Mouse (Mus musculus) left cerebral cortex, adult 8-10 months (tissue): ENCODE results near the gene Gm42791. TPM values are rescaled to one million over a fixed set of nuclear protein-coding genes. Genes with fewer than 3 reads are reported as not detected.

Source experiments
- DNase-seq, 2 experiments: peaks; one replicate each; pipeline ENCODE4 v3.0.0; 2022; ENCODE audit warnings: low spot score in 2 of 2
- total RNA-seq, 4 experiments: library from RNA; stranded (reverse); gene quantifications; 2 replicates each; pipeline ENCODE4 v1.2.4; 2022

The Gm42791 gene
- total RNA-seq, 4 experiments from 2014 or later, result 30.1 to 40.2 (median 34.9) TPM

GRCm38 (mm10) chr5:148978458-148979165 is 16.3 kb downstream of the Gm42791 start:
- no peak for DNase-seq

GRCm38 (mm10) chr5:148977698-148978457 is 17.1 kb downstream of the Gm42791 start:
- DNase-seq, result no peak

GRCm38 (mm10) chr5:148976876-148977275 is 18.1 kb downstream of the Gm42791 start:
- DNase-seq, result no peak

- DNase-seq, result no peak
Measured at GRCm38 (mm10) chr5:148975035-148975434, 19.9 kb downstream of the Gm42791 start.

- no peak for DNase-seq
Measured at GRCm38 (mm10) chr5:148973019-148973668, 21.8 kb downstream of the Gm42791 start.

- no peak for DNase-seq
Measured at GRCm38 (mm10) chr5:148972167-148972566, 22.8 kb downstream of the Gm42791 start.

GRCm38 (mm10) chr5:148969648-148970047 is 25.3 kb downstream of the Gm42791 start:
- DNase-seq, result no peak

- no peak for DNase-seq
Measured at GRCm38 (mm10) chr5:148968958-148969576, 25.9 kb downstream of the Gm42791 start.

GRCm38 (mm10) chr5:148968179-148968578 is 26.8 kb downstream of the Gm42791 start:
- no peak for DNase-seq

GRCm38 (mm10) chr5:148966395-148966794 is 28.6 kb downstream of the Gm42791 start:
- no peak for DNase-seq

- DNase-seq, result peak in 1 of 2 experiments; percentile 88
Measured at GRCm38 (mm10) chr5:148965691-148966333, 29.1 kb downstream of the Gm42791 start.

- DNase-seq, result no peak
Measured at GRCm38 (mm10) chr5:148965089-148965591, 29.8 kb downstream of the Gm42791 start.

- DNase-seq, result no peak
Measured at GRCm38 (mm10) chr5:148964251-148964650, 30.7 kb downstream of the Gm42791 start.

- no peak for DNase-seq
Measured at GRCm38 (mm10) chr5:148960211-148960610, 34.7 kb downstream of the Gm42791 start.

GRCm38 (mm10) chr5:148959068-148959990 is 35.6 kb downstream of the Gm42791 start:
- peak; percentile 66 to 93 for DNase-seq

- no peak for DNase-seq
Measured at GRCm38 (mm10) chr5:148958355-148958754, 36.6 kb downstream of the Gm42791 start.

GRCm38 (mm10) chr5:148956898-148957535 is 37.9 kb downstream of the Gm42791 start:
- DNase-seq, result no peak

- DNase-seq, result no peak
Measured at GRCm38 (mm10) chr5:148956091-148956490, 38.9 kb downstream of the Gm42791 start.

- DNase-seq, result no peak
Measured at GRCm38 (mm10) chr5:148955575-148955974, 39.4 kb downstream of the Gm42791 start.
